Mouse (Mus musculus) CH12.LX (cell line): ENCODE measurements around the gene Stk32c.

Source experiments
- CTCF ChIP-seq, 2 experiments: IDR thresholded peaks in 1 of 2; conservative IDR thresholded peaks in 1 of 2; 2 replicates each; pipeline ENCODE4 v1.5.1; 2011 to 2012; ENCODE audit warnings: low read depth in 2 of 2, low read length in 2 of 2, improper control_type of control experiment in 1 of 2, inconsistent platforms in 1 of 2, mild to moderate bottlenecking in 1 of 2, moderate library complexity in 1 of 2
- E2F4 ChIP-seq: IDR thresholded peaks from 2 replicates; pipeline ENCODE4 v1.6.1; 2011; ENCODE audit warnings: low read depth, low read length, improper control_type of control experiment; ENCODE audit not compliant: insufficient replicate concordance
- EP300 ChIP-seq: IDR thresholded peaks from 2 replicates; pipeline ENCODE4 v1.6.1; 2011; ENCODE audit warnings: low read length, improper control_type of control experiment
- ETS1 ChIP-seq: conservative IDR thresholded peaks from 2 replicates; pipeline ENCODE4 v1.6.1; 2012; ENCODE audit warnings: low read depth, mild to moderate bottlenecking, inconsistent platforms, low read length, improper control_type of control experiment, moderate library complexity
- HCFC1 ChIP-seq: IDR thresholded peaks from 2 replicates; pipeline ENCODE4 v1.6.1; 2012; ENCODE audit warnings: low read depth, mild to moderate bottlenecking, inconsistent platforms, low read length, improper control_type of control experiment
- MAFK ChIP-seq: IDR thresholded peaks from 2 replicates; pipeline ENCODE4 v1.6.1; 2011; ENCODE audit warnings: low read length, improper control_type of control experiment; ENCODE audit not compliant: insufficient replicate concordance
- MYC ChIP-seq: IDR thresholded peaks from 2 replicates; pipeline ENCODE4 v1.6.1; 2011; ENCODE audit warnings: low read depth, mild to moderate bottlenecking, improper control_type of control experiment, low read length
- POLR2A ChIP-seq: IDR thresholded peaks from 2 replicates; pipeline ENCODE4 v1.6.1; 2011; ENCODE audit warnings: low read depth, mild to moderate bottlenecking, improper control_type of control experiment, low read length
- RAD21 ChIP-seq: IDR thresholded peaks from 2 replicates; pipeline ENCODE4 v1.6.1; 2011; ENCODE audit warnings: low read depth, mild to moderate bottlenecking, low read length, improper control_type of control experiment, moderate library complexity
- SMC3 ChIP-seq: IDR thresholded peaks from 2 replicates; pipeline ENCODE4 v1.6.1; 2011; ENCODE audit warnings: low read depth, low read length, improper control_type of control experiment
- UBTF ChIP-seq: IDR thresholded peaks from 2 replicates; pipeline ENCODE4 v1.6.1; 2012; ENCODE audit warnings: low read depth, mild to moderate bottlenecking, inconsistent platforms, low read length, improper control_type of control experiment, moderate library complexity
- ZC3H11A ChIP-seq: IDR thresholded peaks from 2 replicates; pipeline ENCODE4 v1.6.1; 2012; ENCODE audit warnings: low read depth, mild to moderate bottlenecking, inconsistent platforms, low read length, improper control_type of control experiment
- ZKSCAN1 ChIP-seq: IDR thresholded peaks from 2 replicates; pipeline ENCODE4 v1.6.1; 2012; ENCODE audit warnings: low read depth, inconsistent platforms, low read length, improper control_type of control experiment, borderline replicate concordance

DNA sequence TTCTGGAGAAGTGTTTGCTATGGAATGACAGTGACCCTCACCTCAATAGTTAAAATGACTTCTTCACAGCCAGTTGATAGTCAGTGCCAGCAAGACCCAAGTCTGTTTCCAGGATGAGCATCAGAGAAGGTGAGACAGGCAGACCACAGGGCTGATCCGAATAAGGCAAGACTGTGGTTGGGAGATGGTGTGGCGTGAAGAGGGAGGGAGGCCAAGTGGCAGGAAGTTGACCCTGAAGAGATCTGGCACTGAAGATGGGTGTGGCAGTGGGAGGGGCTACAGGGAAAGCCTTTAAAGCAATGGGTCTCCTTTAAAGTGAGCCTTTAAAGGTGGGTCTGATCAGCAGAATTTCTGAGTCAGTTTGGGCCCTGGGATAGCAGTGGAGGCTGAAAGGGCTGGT is 55.6 kb downstream of the Stk32c start:
- TF ChIP-seq POLR2A (no peak), UBTF (no peak), CTCF (conservative IDR thresholded peaks at IDR 0.05 in 1 of 2, IDR thresholded peaks at IDR 0.05 in 1 of 2; ENCODE audit: low read depth in 2 of 2, low read length in 2 of 2) (no peak), ZC3H11A (no peak), ETS1 (no peak), RAD21 (no peak), HCFC1 (no peak), ZKSCAN1 (no peak), MAFK (no peak), MYC (no peak), E2F4 (no peak), SMC3 (no peak), EP300 (no peak)
